Mouse (Mus musculus) forebrain, embryonic 14.5 days (tissue): Measurements from ENCODE around the gene Ppp2ca. TPM values are rescaled to one million over a fixed set of nuclear protein-coding genes. Genes with fewer than 3 reads are reported as not detected.
"Not testable (repeated sequence)": the region's sequence is repeated elsewhere in the genome, so short reads cannot be mapped to it uniquely, and the experiment has no call there.

Source experiments
- ATAC-seq: fragments of 200-750 bp; cut with Nextera tagmentation; 2 replicates; pipeline ENCODE4 v1.8.0; 2017; ENCODE audit warnings: mild to moderate bottlenecking, moderate library complexity
- DNase-seq: peaks from one replicate; pipeline ENCODE4 v3.0.0-alpha.2; 2015; ENCODE audit warnings: low spot score
- H3K27ac ChIP-seq: fragments of 300-500 bp; sonication (generic); 2 replicates; pipeline ENCODE4 v1.5.1; 2014; ENCODE audit warnings: low read depth, mild to moderate bottlenecking, control low read depth, low read length, moderate library complexity
- H3K27me3 ChIP-seq: fragments of 300-500 bp; sonication (generic); replicated peaks from 2 replicates; pipeline ENCODE4 v1.6.1; 2014; ENCODE audit warnings: low read length, control low read depth, mixed read lengths; ENCODE audit not compliant: control insufficient read depth, insufficient read depth
- H3K36me3 ChIP-seq: fragments of 300-500 bp; sonication (generic); 2 replicates; pipeline ENCODE4 v1.6.1; 2014; ENCODE audit warnings: low read length, control low read depth; ENCODE audit not compliant: control insufficient read depth, insufficient read depth
- H3K4me1 ChIP-seq: fragments of 300-500 bp; sonication (generic); 2 replicates; pipeline ENCODE4 v1.6.1; 2014; ENCODE audit warnings: antibody characterized with exemption, low read length, control low read depth; ENCODE audit not compliant: control insufficient read depth, insufficient read depth
- H3K4me2 ChIP-seq: fragments of 300-500 bp; sonication (generic); 2 replicates; pipeline ENCODE4 v1.6.1; 2014; ENCODE audit warnings: mild to moderate bottlenecking, control low read depth, low read length
- H3K4me3 ChIP-seq: fragments of 300-500 bp; sonication (generic); 2 replicates; pipeline ENCODE4 v1.5.1; 2014; ENCODE audit warnings: low read depth, low read length, control low read depth
- H3K9ac ChIP-seq: fragments of 300-500 bp; sonication (generic); 2 replicates; pipeline ENCODE4 v1.6.1; 2014; ENCODE audit warnings: mild to moderate bottlenecking, low read length, control low read depth, moderate library complexity
- H3K9me3 ChIP-seq: fragments of 300-500 bp; sonication (generic); replicated peaks from 2 replicates; pipeline ENCODE4 v1.6.1; 2016; ENCODE audit warnings: low read length, control low read depth, mixed read lengths; ENCODE audit not compliant: control insufficient read depth
- WGBS: fragments of 180-500 bp; shearing (Covaris S2); extraction: QIAGEN DNeasy Blood & Tissue Kit; methylation state at CpG from one replicate; pipeline ENCODE4 v1.1.7; 2014; 5-methylcytosine and 5-hydroxymethylcytosine counted together
- polyA plus RNA-seq: library from polyadenylated mRNA; unstranded; fragments of >200 nt; fragmentation: Nextera tagmentation; extraction: Ambion mirVana; gene quantifications from 2 replicates; pipeline ENCODE4 v1.2.1, GENCODE M21; 2014

Ppp2ca gene
- polyA plus RNA-seq, 1 experiment from 2014 or later = 140 TPM

- DNase-seq, ATAC-seq, H3K9me3 ChIP-seq, H3K4me3 ChIP-seq, H3K27me3 ChIP-seq, H3K27ac ChIP-seq, H3K4me2 ChIP-seq, H3K4me1 ChIP-seq, H3K9ac ChIP-seq: not testable (repeated sequence)
- peaks cover 94% of the 10 kb centered on the region for H3K36me3 ChIP-seq
Observed at GRCm38 (mm10) chr11:52120415-52120814, 21.9 kb downstream of the Ppp2ca start.

DNA sequence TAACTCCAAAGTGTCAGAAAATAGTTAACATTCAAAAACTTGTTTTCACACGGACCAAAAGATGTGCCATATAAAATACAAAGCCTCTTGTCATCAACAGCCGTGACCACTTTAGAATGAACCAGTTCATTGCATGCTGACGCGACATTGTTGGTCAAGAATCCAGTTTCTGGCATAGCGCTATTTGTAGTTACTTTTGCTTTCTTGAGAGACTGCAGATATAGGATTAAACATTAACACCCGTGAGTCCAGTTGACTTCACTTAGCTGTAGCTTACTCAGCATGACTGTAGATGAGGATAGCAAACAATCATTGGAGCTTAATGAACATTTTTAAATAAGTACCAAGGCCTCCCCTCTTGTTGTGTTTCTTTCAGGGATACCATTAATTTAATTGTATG lies 23.6 kb downstream of the Ppp2ca start:
- Histone ChIP-seq H3K4me1 (no peaks in the 10 kb centered on the region), H3K9ac (no peak overlapping the region), H3K27me3 (no peaks in the 10 kb centered on the region), H3K4me3 (no peak overlapping the region), H3K4me2 (no peak overlapping the region), H3K36me3 (peaks cover 88% of the 10 kb centered on the region), H3K9me3 (no peaks in the 10 kb centered on the region), H3K27ac (no peak overlapping the region)
- no peak for DNase-seq
- WGBS = 93% methylated on average over 6 of the region's 6 CpGs
- ATAC-seq = no peak

DNA sequence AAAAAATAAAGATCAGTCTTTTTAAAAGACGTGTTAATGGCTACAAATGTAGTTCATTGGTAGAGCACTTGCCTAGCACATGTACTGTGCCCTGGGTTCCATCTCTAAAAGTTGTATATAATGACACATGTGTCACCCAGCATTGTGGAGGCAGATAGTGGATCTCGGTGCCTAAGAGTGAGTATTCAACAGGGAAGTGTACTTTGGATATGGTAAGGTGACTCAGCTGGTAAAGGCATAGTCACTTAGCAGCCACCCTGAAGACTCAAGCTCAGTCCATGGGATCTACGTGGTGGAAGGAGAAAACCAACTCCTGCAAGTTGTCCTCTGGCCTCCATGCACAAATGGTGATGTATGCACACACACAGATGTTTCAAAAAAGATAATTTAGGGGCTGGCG lies 26.0 kb downstream of the Ppp2ca start:
- WGBS = 93% methylated on average over 4 of the region's 4 CpGs
- ATAC-seq (no peak), DNase-seq (no peak)
- H3K36me3 ChIP-seq = peaks cover 67% of the 10 kb centered on the region
- no peaks in the 10 kb centered on the region for H3K27me3 ChIP-seq
- no peak overlapping the region for H3K4me3 ChIP-seq
- H3K27ac ChIP-seq = no peak overlapping the region
- H3K4me2 ChIP-seq = no peak overlapping the region
- no peaks in the 10 kb centered on the region for H3K4me1 ChIP-seq
- H3K9ac ChIP-seq = no peak overlapping the region
- H3K9me3 ChIP-seq = no peaks in the 10 kb centered on the region

DNA sequence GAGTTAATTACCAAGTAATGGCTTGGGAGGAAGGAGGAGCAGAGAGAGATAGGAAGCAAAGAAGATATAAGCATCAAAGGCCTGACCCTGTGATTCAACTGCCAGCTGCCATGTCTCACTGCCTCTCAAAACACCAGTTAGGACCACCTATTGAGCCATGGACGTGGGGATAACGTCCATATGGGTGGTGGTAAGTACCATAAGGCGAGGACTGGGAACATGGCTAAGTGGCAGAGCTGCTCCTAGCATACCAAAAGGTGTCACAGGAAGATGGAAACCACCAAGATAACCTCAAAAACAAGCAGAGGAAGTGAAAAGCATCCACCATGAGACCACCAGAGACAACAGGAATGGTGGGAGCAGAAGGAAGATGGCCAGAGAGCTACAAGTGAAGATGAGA lies 28.7 kb downstream of the Ppp2ca start:
- H3K4me1 ChIP-seq = no peaks in the 10 kb centered on the region
- peaks cover 42% of the 10 kb centered on the region for H3K36me3 ChIP-seq
- H3K9me3 ChIP-seq = no peaks in the 10 kb centered on the region
- DNase-seq (no peak), ATAC-seq (no peak)
- H3K9ac ChIP-seq = no peak overlapping the region
- no peak overlapping the region for H3K27ac ChIP-seq
- 67% methylated on average over 3 of the region's 3 CpGs for WGBS
- no peak overlapping the region for H3K4me2 ChIP-seq
- no peaks in the 10 kb centered on the region for H3K27me3 ChIP-seq
- no peak overlapping the region for H3K4me3 ChIP-seq

DNA sequence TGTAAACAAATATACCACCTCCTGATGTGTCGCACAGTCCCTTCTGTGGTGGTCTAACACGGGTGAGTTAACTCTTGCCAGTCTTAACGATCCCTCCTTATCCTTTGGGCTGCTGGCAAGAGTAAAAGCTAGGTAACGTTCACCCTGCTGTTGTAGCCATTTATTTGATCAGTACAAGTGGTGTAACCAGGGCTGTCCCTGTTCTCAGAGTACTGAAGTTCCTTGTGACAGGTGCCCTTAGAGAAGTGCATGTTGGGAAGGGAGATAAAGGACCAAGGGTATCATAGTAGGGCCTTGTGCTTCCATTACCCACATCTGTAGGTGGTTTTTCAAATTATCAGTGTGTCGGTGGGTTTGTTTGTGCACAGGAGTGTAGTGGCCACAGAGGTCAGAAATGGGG lies 29.3 kb downstream of the Ppp2ca start:
- DNase-seq (no peak), ATAC-seq (no peak)
- Histone ChIP-seq H3K4me2 (no peak overlapping the region), H3K9ac (no peak overlapping the region), H3K4me3 (no peak overlapping the region), H3K9me3 (no peaks in the 10 kb centered on the region), H3K27ac (no peak overlapping the region), H3K27me3 (no peaks in the 10 kb centered on the region), H3K36me3 (peaks cover 37% of the 10 kb centered on the region), H3K4me1 (no peaks in the 10 kb centered on the region)
- 74% methylated on average over 5 of the region's 5 CpGs for WGBS

GRCm38 (mm10) chr11:52128316-52129061 lies 30.0 kb downstream of the Ppp2ca start:
- Histone ChIP-seq H3K27me3 (no peaks in the 10 kb centered on the region), H3K4me1 (no peaks in the 10 kb centered on the region), H3K9ac (no peak overlapping the region), H3K4me2 (no peak overlapping the region), H3K9me3 (no peaks in the 10 kb centered on the region), H3K4me3 (no peak overlapping the region), H3K36me3 (peaks cover 30% of the 10 kb centered on the region), H3K27ac (no peak overlapping the region)
- DNase-seq = no peak
- 65% methylated on average over 5 of the region's 5 CpGs for WGBS
- no peak; the same call in 1 of the 2 replicates for ATAC-seq

DNA sequence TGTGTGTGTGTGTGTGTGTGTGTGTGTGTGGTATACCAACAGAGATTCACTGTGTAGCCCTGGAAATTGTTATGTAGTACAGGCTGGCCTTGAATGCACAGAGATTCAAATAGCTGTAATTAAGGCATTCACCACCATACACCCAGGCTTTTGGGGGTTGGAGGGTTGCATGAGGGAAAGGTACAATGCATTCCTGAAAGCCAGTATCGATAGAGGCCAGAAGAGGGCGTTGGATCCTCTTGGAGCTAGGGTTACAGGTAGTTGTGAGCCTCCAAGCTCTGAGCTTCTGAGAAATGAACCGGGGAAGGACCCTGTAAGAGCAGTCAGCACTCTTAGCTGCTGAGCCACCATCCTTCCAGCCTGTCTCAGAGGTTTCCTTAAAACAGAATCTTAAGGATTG lies 30.7 kb downstream of the Ppp2ca start:
- H3K4me2 ChIP-seq = no peak overlapping the region
- H3K9me3 ChIP-seq = no peaks in the 10 kb centered on the region
- ATAC-seq = no peak
- no peak for DNase-seq
- no peaks in the 10 kb centered on the region for H3K4me1 ChIP-seq
- no peak overlapping the region for H3K27ac ChIP-seq
- no peak overlapping the region for H3K4me3 ChIP-seq
- no peaks in the 10 kb centered on the region for H3K27me3 ChIP-seq
- WGBS = 32% methylated on average over 3 of the region's 3 CpGs
- H3K36me3 ChIP-seq = peaks cover 24% of the 10 kb centered on the region
- H3K9ac ChIP-seq = no peak overlapping the region

- Histone ChIP-seq H3K4me3 (no peak overlapping the region), H3K27me3 (no peaks in the 10 kb centered on the region), H3K36me3 (peaks cover 18% of the 10 kb centered on the region), H3K9ac (no peak overlapping the region), H3K27ac (no peak overlapping the region), H3K4me2 (no peak overlapping the region), H3K4me1 (no peaks in the 10 kb centered on the region), H3K9me3 (no peaks in the 10 kb centered on the region)
- DNase-seq (no peak), ATAC-seq (no peak)
- WGBS = 79% methylated on average over 10 of the region's 10 CpGs
Observed at GRCm38 (mm10) chr11:52129621-52130450, 31.4 kb downstream of the Ppp2ca start.
